Mouse (Mus musculus) liver, embryonic 15.5 days (tissue): ENCODE measurements around the gene Rae1. TPM values are rescaled to one million over a fixed set of nuclear protein-coding genes. Genes with fewer than 3 reads are reported as not detected.
A peak's percentile ranks its signal among the peaks of the same experiment; 100 is the strongest.

ENCODE experiments used
- ATAC-seq: fragments of 200-750 bp; cut with Nextera tagmentation; 2 replicates; pipeline ENCODE4 v1.8.0; 2017; ENCODE audit warnings: moderate number of reproducible peaks, mild to moderate bottlenecking, moderate library complexity; ENCODE audit not compliant: insufficient read depth
- H3K27ac ChIP-seq: fragments of 300-500 bp; sonication (generic); replicated peaks from 2 replicates; pipeline ENCODE4 v1.5.1; 2015; ENCODE audit warnings: mild to moderate bottlenecking, inconsistent platforms
- H3K27me3 ChIP-seq: fragments of 300-500 bp; sonication (generic); 2 replicates; pipeline ENCODE4 v1.6.1; 2015; ENCODE audit warnings: mild to moderate bottlenecking, inconsistent platforms
- H3K36me3 ChIP-seq: fragments of 300-500 bp; sonication (generic); replicated peaks from 2 replicates; pipeline ENCODE4 v1.6.1; 2015; ENCODE audit warnings: moderate library complexity, mild to moderate bottlenecking, inconsistent platforms
- H3K4me1 ChIP-seq: fragments of 300-500 bp; sonication (generic); replicated peaks from 2 replicates; pipeline ENCODE4 v1.6.1; 2015; ENCODE audit warnings: inconsistent platforms
- H3K4me2 ChIP-seq: fragments of 300-500 bp; sonication (generic); 2 replicates; pipeline ENCODE4 v1.6.1; 2015; ENCODE audit warnings: moderate library complexity, mild to moderate bottlenecking, inconsistent platforms
- H3K4me3 ChIP-seq: fragments of 300-500 bp; sonication (generic); replicated peaks from 2 replicates; pipeline ENCODE4 v1.5.1; 2015; ENCODE audit warnings: mild to moderate bottlenecking, inconsistent platforms
- H3K9ac ChIP-seq: fragments of 300-500 bp; sonication (generic); 2 replicates; pipeline ENCODE4 v1.6.1; 2015; ENCODE audit warnings: moderate library complexity, mild to moderate bottlenecking, inconsistent platforms
- H3K9me3 ChIP-seq: fragments of 300-500 bp; sonication (generic); replicated peaks from 2 replicates; pipeline ENCODE4 v1.6.1; 2016; ENCODE audit warnings: inconsistent platforms
- WGBS: fragments of 180-500 bp; shearing (Covaris S2); methylation state at CpG from one replicate; pipeline ENCODE4 v1.1.7; 2015; ENCODE audit warnings: mixed read lengths; ENCODE audit not compliant: insufficient replicate concordance; 5-methylcytosine and 5-hydroxymethylcytosine counted together
- polyA plus RNA-seq: library from polyadenylated mRNA; unstranded; fragments of >200 nt; fragmentation: Nextera tagmentation; extraction: Ambion mirVana; gene quantifications from 2 replicates; pipeline ENCODE4 v1.2.1, GENCODE M21; 2015

Gene Rae1
- polyA plus RNA-seq, 1 experiment from 2014 or later = 64.7 TPM

GRCm38 (mm10) chr2:172973806-172974565, 25.9 kb upstream of the Rae1 start:
- Histone ChIP-seq H3K9me3 (no peaks in the 10 kb centered on the region), H3K4me1 (0 out of 2 replicates have a peak, but pooled peaks cover 10% of the 10 kb centered on the region), H3K9ac (no peak overlapping the region), H3K27ac (no peak overlapping the region), H3K27me3 (no peaks in the 10 kb centered on the region; the same call in 1 of the 2 replicates), H3K36me3 (no peaks in the 10 kb centered on the region), H3K4me2 (no peak overlapping the region), H3K4me3 (no peak overlapping the region)
- ATAC-seq = no peak
- WGBS = 28% methylated on average over 7 of the region's 7 CpGs

- no peak overlapping the region for H3K4me3 ChIP-seq
- no peak overlapping the region for H3K4me2 ChIP-seq
- no peak overlapping the region for H3K27ac ChIP-seq
- ATAC-seq = no peak
- WGBS = 58% methylated on average over 7 of the region's 7 CpGs
- no peaks in the 10 kb centered on the region; the same call in 1 of the 2 replicates for H3K27me3 ChIP-seq
- 0 out of 2 replicates have a peak, but pooled peaks cover 10% of the 10 kb centered on the region for H3K4me1 ChIP-seq
- H3K36me3 ChIP-seq = no peaks in the 10 kb centered on the region
- no peak overlapping the region for H3K9ac ChIP-seq
- no peaks in the 10 kb centered on the region for H3K9me3 ChIP-seq
Observed at GRCm38 (mm10) chr2:172974701-172975100, 25.2 kb upstream of the Rae1 start.

- no peak overlapping the region for H3K9ac ChIP-seq
- WGBS = 73% methylated on average over 6 of the region's 6 CpGs
- H3K27ac ChIP-seq = no peak overlapping the region
- H3K4me2 ChIP-seq = no peak overlapping the region
- H3K9me3 ChIP-seq = no peaks in the 10 kb centered on the region
- H3K36me3 ChIP-seq = no peaks in the 10 kb centered on the region
- H3K4me1 ChIP-seq = 0 out of 2 replicates have a peak, but pooled peaks cover 10% of the 10 kb centered on the region
- no peak for ATAC-seq
- H3K27me3 ChIP-seq = no peaks in the 10 kb centered on the region
- no peak overlapping the region for H3K4me3 ChIP-seq
Observed at GRCm38 (mm10) chr2:172975159-172975558, 24.8 kb upstream of the Rae1 start.

GRCm38 (mm10) chr2:172976661-172977238, 23.2 kb upstream of the Rae1 start:
- H3K27me3 ChIP-seq = no peaks in the 10 kb centered on the region
- H3K4me3 ChIP-seq = no peak overlapping the region
- no peak overlapping the region for H3K27ac ChIP-seq
- no peaks in the 10 kb centered on the region for H3K9me3 ChIP-seq
- H3K4me2 ChIP-seq = peak overlapping the region; percentile 26
- H3K4me1 ChIP-seq = 0 out of 2 replicates have a peak, but pooled peaks cover 10% of the 10 kb centered on the region
- H3K9ac ChIP-seq = no peak overlapping the region
- WGBS = 11% methylated on average over 7 of the region's 7 CpGs
- no peak for ATAC-seq
- H3K36me3 ChIP-seq = no peaks in the 10 kb centered on the region

GRCm38 (mm10) chr2:172977409-172978130, 22.3 kb upstream of the Rae1 start, which contains the start of gene Spo11:
Gene Spo11 (plus strand): TSS chr2:172977700.
- no peak within 1 kb of the TSS for H3K27ac ChIP-seq
- no peak within 1 kb of the TSS for H3K9ac ChIP-seq
- H3K4me3 ChIP-seq = no peak within 1 kb of the TSS; the same call in 1 of the 2 replicates
- no peaks in the 10 kb centered on the region for H3K9me3 ChIP-seq
- ATAC-seq = no peak
- peak within 1 kb of the TSS; percentile 26 for H3K4me2 ChIP-seq
- 0 out of 2 replicates have a peak, but pooled peaks cover 10% of the 10 kb centered on the region for H3K4me1 ChIP-seq
- no peaks in the 10 kb centered on the region for H3K36me3 ChIP-seq
- WGBS = 15% methylated on average over 14 of the region's 14 CpGs
- H3K27me3 ChIP-seq = no peaks in the 10 kb centered on the region

GRCm38 (mm10) chr2:172978131-172978633, 21.7 kb upstream of the Rae1 start:
- no peak for ATAC-seq
- WGBS = 38% methylated on average over 4 of the region's 4 CpGs
- Histone ChIP-seq H3K4me2 (no peak overlapping the region), H3K27me3 (no peaks in the 10 kb centered on the region), H3K27ac (no peak overlapping the region), H3K9me3 (no peaks in the 10 kb centered on the region), H3K36me3 (no peaks in the 10 kb centered on the region), H3K4me1 (0 out of 2 replicates have a peak, but pooled peaks cover 10% of the 10 kb centered on the region), H3K4me3 (no peak overlapping the region), H3K9ac (no peak overlapping the region)

GRCm38 (mm10) chr2:172979666-172980345, 20.1 kb upstream of the Rae1 start:
- no peak for ATAC-seq
- H3K36me3 ChIP-seq = no peaks in the 10 kb centered on the region
- H3K27ac ChIP-seq = no peak overlapping the region
- no peaks in the 10 kb centered on the region for H3K9me3 ChIP-seq
- H3K27me3 ChIP-seq = no peaks in the 10 kb centered on the region
- 0 out of 2 replicates have a peak, but pooled peaks cover 10% of the 10 kb centered on the region for H3K4me1 ChIP-seq
- no peak overlapping the region for H3K4me3 ChIP-seq
- 90% methylated on average over 43 of the region's 43 CpGs for WGBS
- no peak overlapping the region for H3K4me2 ChIP-seq
- H3K9ac ChIP-seq = no peak overlapping the region

GRCm38 (mm10) chr2:172982776-172983561, 16.9 kb upstream of the Rae1 start:
- Histone ChIP-seq H3K36me3 (no peaks in the 10 kb centered on the region), H3K27me3 (peaks cover under 1% of the 10 kb centered on the region)

GRCm38 (mm10) chr2:172990161-172990560, 9.8 kb upstream of the Rae1 start:
- peaks cover 20% of the 10 kb centered on the region for H3K27me3 ChIP-seq
- WGBS = 63% methylated on average over 6 of the region's 6 CpGs

More at GRCm38 (mm10) chr2:172982776-172983561, 16.9 kb upstream of the Rae1 start:
- Histone ChIP-seq H3K9me3 (no peaks in the 10 kb centered on the region), H3K27ac (no peak overlapping the region), H3K9ac (no peak overlapping the region), H3K4me1 (0 out of 2 replicates have a peak, but pooled peaks cover 1% of the 10 kb centered on the region), H3K4me2 (no peak overlapping the region), H3K4me3 (no peak overlapping the region)
- ATAC-seq = peak; percentile 18; the same call in 1 of the 2 replicates
- 63% methylated on average over 9 of the region's 9 CpGs for WGBS

GRCm38 (mm10) chr2:172996207-172996606, 3.7 kb upstream of the Rae1 start:
- Histone ChIP-seq H3K36me3 (no peaks in the 10 kb centered on the region), H3K4me2 (no peak overlapping the region), H3K4me1 (peaks cover 19% of the 10 kb centered on the region), H3K27ac (no peak overlapping the region), H3K4me3 (no peak overlapping the region), H3K27me3 (peaks cover 26% of the 10 kb centered on the region), H3K9me3 (no peaks in the 10 kb centered on the region), H3K9ac (no peak overlapping the region)
- ATAC-seq = no peak
- WGBS = 7% methylated on average over 4 of the region's 4 CpGs

More at GRCm38 (mm10) chr2:172990161-172990560, 9.8 kb upstream of the Rae1 start:
- H3K4me1 ChIP-seq = no peaks in the 10 kb centered on the region
- no peak overlapping the region for H3K27ac ChIP-seq
- no peak overlapping the region for H3K9ac ChIP-seq
- H3K4me2 ChIP-seq = no peak overlapping the region
- no peak overlapping the region for H3K4me3 ChIP-seq
- H3K9me3 ChIP-seq = no peaks in the 10 kb centered on the region
- no peaks in the 10 kb centered on the region for H3K36me3 ChIP-seq
- ATAC-seq = no peak
